Mouse (Mus musculus) heart, embryonic 10.5 days (tissue): ENCODE results near the gene Bpnt1. TPM values are rescaled to one million over a fixed set of nuclear protein-coding genes. Genes with fewer than 3 reads are reported as not detected.
"Not testable (repeated sequence)": the region's sequence is repeated elsewhere in the genome, so short reads cannot be mapped to it uniquely, and the experiment has no call there.

Source experiments
- DNase-seq: peaks from one replicate; pipeline ENCODE4 v3.0.0-alpha.2; 2017; ENCODE audit warnings: low spot score
- H3K27ac ChIP-seq: fragments of 300-500 bp; sonication (generic); 2 replicates; pipeline ENCODE4 v1.5.1; 2016; ENCODE audit warnings: mild to moderate bottlenecking
- H3K27me3 ChIP-seq: fragments of 300-500 bp; sonication (generic); 2 replicates; pipeline ENCODE4 v1.6.1; 2016; ENCODE audit warnings: mild to moderate bottlenecking; ENCODE audit not compliant: poor library complexity, insufficient read depth, severe bottlenecking
- H3K36me3 ChIP-seq: fragments of 300-500 bp; sonication (generic); 2 replicates; pipeline ENCODE4 v1.6.1; 2016; ENCODE audit warnings: mild to moderate bottlenecking, moderate library complexity
- H3K4me1 ChIP-seq: fragments of 300-500 bp; sonication (generic); 2 replicates; pipeline ENCODE4 v1.6.1; 2016; ENCODE audit warnings: mild to moderate bottlenecking
- H3K4me3 ChIP-seq: fragments of 300-500 bp; sonication (generic); 2 replicates; pipeline ENCODE4 v1.5.1; 2016; ENCODE audit warnings: mild to moderate bottlenecking, moderate library complexity
- H3K9me3 ChIP-seq: fragments of 300-500 bp; sonication (generic); 2 replicates; pipeline ENCODE4 v1.6.1; 2016; ENCODE audit warnings: mild to moderate bottlenecking, moderate library complexity
- WGBS: fragments of 180-500 bp; shearing (Covaris S2); methylation state at CpG from one replicate; pipeline ENCODE4 v1.1.7; 2016; 5-methylcytosine and 5-hydroxymethylcytosine counted together
- polyA plus RNA-seq: library from polyadenylated mRNA; unstranded; fragments of >200 nt; fragmentation: Nextera tagmentation; extraction: Ambion mirVana; gene quantifications from 2 replicates; pipeline ENCODE4 v1.2.1, GENCODE M21; 2016

Bpnt1 gene
- polyA plus RNA-seq, 1 experiment from 2014 or later, result 38.5 TPM

DNA sequence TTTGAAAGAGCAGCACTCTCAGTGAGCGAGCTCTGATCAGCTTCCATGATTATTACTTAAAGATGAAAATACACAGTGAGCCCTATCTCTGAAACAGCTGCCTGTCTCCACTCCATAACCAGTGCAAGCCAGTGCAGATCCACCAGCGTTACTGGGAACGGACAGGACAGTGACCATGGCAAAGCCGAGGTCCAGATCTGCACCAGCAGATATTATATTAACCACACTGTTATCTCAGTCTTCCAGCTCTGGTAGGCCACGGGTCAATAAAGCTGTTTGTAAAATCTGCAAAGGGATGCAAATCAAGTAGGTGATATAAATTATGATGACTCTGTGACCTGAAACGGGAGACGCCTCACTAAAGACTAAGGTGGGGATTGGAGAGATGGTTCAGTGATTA lies 24.3 kb upstream of the Bpnt1 start:
- Histone ChIP-seq H3K27me3 (no peaks in the 10 kb centered on the region), H3K4me3 (no peak overlapping the region), H3K27ac (no peak overlapping the region), H3K36me3 (peaks cover 42% of the 10 kb centered on the region), H3K4me1 (peaks cover 12% of the 10 kb centered on the region), H3K9me3 (no peaks in the 10 kb centered on the region)
- DNase-seq, result no peak
- 95% methylated on average over 7 of the region's 7 CpGs for WGBS

DNA sequence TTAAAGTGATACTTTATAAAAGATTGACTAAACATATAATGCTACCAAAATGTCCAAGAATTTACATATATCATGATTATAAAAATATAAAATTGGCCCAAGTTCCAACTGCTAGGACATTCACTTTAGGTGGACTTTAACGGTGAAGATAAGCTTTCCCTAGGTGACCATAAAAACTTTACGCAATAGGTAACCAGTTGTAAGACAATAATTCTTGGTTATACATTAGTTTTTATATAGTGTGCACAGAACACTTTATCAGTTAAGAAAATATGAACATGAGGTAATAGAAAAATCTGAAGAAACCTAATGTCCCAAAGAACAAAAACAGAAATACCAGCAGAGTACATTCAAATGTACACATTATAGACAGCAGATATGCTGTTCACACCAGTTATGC lies 23.6 kb upstream of the Bpnt1 start:
- Histone ChIP-seq H3K9me3 (no peaks in the 10 kb centered on the region), H3K4me1 (peaks cover 12% of the 10 kb centered on the region), H3K27ac (0 out of 2 replicates have a peak overlapping the region, but pooled peaks have one; percentile 29), H3K4me3 (no peak overlapping the region), H3K27me3 (no peaks in the 10 kb centered on the region), H3K36me3 (peaks cover 41% of the 10 kb centered on the region)
- no peak for DNase-seq
- 96% methylated on average over 2 of the region's 2 CpGs for WGBS

DNA sequence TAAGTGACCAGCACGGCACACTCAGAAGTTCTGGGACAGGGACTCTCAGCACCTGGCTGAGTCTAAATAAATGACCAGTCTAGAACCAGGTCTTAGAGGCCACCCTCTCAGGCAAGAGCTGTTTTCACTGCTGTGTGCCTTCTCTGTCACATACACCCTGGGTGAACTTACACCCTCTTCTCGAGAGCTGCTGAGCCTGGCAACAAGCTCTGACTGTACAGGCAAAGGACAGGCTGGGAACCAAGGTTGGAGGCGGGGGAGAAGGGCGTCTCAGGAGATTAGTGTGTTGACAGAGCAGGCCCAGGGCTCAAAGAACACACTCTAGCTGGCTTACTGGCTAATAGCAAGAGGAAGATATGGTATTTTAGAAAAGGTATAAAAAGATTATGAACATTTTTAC lies 23.0 kb upstream of the Bpnt1 start:
- no peaks in the 10 kb centered on the region for H3K27me3 ChIP-seq
- peaks cover 12% of the 10 kb centered on the region for H3K4me1 ChIP-seq
- no peak overlapping the region for H3K4me3 ChIP-seq
- no peaks in the 10 kb centered on the region for H3K9me3 ChIP-seq
- peak; percentile 82 for DNase-seq
- H3K36me3 ChIP-seq, result peaks cover 44% of the 10 kb centered on the region
- 39% methylated on average over 4 of the region's 4 CpGs for WGBS
- H3K27ac ChIP-seq, result peak overlapping the region; percentile 29; the same call in 1 of the 2 replicates

DNA sequence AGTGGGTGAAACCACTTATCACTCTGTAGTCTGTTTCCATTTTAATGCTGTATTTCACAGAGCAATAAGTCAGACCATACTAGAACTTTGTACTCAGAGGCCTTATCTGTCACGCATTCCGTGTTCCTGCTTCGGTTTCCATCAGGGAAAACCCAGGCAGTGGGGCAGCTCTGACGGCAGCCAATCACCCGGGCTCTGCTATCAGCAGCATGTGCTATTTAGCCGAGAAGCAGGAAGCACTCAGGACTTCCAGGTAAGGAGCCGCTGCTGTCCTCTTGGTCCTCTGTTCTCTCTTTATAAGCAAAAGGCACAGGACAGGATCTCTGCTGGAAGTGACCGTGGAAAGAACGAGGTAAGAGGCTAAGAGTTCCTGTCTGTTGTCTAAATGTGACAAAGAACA lies 20.0 kb upstream of the Bpnt1 start:
- Histone ChIP-seq H3K27ac (peak overlapping the region; percentile 42; the same call in 1 of the 2 replicates), H3K27me3 (no peaks in the 10 kb centered on the region), H3K4me3 (0 out of 2 replicates have a peak overlapping the region, but pooled peaks have one; percentile 2), H3K4me1 (peaks cover 12% of the 10 kb centered on the region), H3K9me3 (no peaks in the 10 kb centered on the region), H3K36me3 (peaks cover 52% of the 10 kb centered on the region)
- peak; percentile 83 for DNase-seq
- 34% methylated on average over 9 of the region's 9 CpGs for WGBS

DNA sequence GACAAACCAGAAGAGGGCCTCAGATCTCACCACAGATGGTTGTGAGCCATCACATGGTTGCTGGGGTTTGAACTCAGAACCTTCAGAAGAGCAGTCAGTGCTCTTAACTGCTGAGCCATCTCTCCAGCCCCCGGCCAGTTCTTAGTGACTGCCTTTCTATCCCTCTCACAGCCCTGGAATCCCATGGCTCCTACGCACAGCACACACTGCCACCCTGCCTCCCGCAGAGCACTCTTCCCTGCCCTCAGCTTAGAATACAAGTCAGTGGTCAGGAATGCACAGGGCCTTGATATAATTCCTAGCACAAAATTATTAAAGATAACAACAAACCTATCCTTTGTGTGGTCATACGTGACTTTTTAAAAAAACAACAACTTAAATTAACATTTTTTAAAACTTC lies 17.4 kb upstream of the Bpnt1 start:
- no peak overlapping the region for H3K4me3 ChIP-seq
- H3K36me3 ChIP-seq, result peaks cover 59% of the 10 kb centered on the region
- 94% methylated on average over 4 of the region's 4 CpGs for WGBS

DNA sequence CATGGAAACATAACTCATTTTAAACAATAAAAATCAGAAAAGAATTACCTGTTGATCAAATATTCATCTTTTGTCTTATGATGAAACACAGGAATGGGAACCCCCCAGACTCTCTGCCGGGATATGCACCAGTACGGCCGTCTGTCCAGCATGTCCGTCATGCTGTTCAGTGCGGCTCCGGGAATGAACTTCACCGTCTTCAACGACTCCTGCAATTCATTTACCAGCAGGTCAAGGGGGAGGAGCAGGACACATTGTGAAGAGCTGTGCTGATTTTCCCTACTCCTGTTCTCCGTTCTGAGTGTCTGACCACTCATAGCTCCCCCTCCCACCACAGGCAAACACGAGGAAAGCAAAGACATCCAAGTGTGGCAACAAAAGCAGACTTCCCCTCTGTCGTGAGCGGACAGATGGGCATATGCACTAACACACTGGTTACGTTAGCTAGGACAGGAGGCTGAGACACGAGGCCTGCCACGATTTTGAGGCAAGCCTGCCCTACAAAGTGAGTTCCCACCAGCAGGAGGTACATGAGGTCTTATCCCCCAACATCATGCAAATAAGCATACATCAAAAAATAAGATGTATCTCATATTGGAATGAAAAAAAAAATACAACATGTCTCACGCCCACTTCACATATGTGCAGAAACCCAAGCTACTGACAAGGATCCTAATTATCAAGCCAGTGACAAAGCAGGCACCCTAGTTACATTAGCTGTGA lies 15.9 kb upstream of the Bpnt1 start:
- Histone ChIP-seq H3K4me3 (no peak overlapping the region), H3K9me3 (no peaks in the 10 kb centered on the region)
- WGBS, result 92% methylated on average over 16 of the region's 16 CpGs

More for the DNA sequence above, 17.4 kb upstream of the Bpnt1 start:
- Histone ChIP-seq H3K27me3 (no peaks in the 10 kb centered on the region), H3K27ac (no peak overlapping the region), H3K4me1 (peaks cover 6% of the 10 kb centered on the region; the same call in 1 of the 2 replicates), H3K9me3 (no peaks in the 10 kb centered on the region)
- no peak for DNase-seq

DNA sequence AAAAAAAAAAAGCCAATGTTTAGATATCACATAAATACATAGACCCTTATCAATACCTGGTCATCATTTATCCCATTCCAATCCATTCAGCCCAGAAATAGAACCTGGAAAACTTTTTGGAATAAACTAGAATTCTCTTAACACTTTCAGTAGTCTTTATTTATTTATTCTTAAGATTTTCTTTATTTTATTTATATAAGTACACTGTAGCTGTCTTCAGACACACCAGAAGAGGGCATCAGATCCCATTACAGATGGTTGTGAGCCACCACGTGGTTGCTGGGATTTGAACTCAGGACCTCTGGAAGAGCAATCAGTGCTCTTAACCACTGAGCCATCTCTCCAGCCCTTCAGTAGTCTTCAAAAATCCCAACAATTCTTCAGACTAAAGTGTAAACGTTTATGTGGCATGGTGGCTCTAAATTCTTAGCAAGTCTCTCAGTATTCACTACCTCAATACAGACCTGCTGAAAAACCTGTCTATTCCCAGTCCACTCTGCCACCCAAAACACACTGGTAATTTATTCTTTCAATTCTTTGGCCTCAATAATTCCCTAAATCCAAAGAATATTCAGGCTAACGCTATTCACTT lies 4.1 kb upstream of the Bpnt1 start:
- 58% methylated on average over 3 of the region's 3 CpGs for WGBS
- H3K9me3 ChIP-seq, H3K27me3 ChIP-seq, DNase-seq: not testable (repeated sequence)
- Histone ChIP-seq H3K4me1 (peaks cover 15% of the 10 kb centered on the region), H3K4me3 (peak overlapping the region; percentile 86), H3K27ac (peak overlapping the region; percentile 96; the same call in 1 of the 2 replicates), H3K36me3 (peaks cover 43% of the 10 kb centered on the region)

More for the DNA sequence above, 15.9 kb upstream of the Bpnt1 start:
- Histone ChIP-seq H3K27ac (no peak overlapping the region), H3K4me1 (peaks cover 6% of the 10 kb centered on the region; the same call in 1 of the 2 replicates), H3K27me3 (no peaks in the 10 kb centered on the region), H3K36me3 (peaks cover 69% of the 10 kb centered on the region)
- DNase-seq, result no peak

DNA sequence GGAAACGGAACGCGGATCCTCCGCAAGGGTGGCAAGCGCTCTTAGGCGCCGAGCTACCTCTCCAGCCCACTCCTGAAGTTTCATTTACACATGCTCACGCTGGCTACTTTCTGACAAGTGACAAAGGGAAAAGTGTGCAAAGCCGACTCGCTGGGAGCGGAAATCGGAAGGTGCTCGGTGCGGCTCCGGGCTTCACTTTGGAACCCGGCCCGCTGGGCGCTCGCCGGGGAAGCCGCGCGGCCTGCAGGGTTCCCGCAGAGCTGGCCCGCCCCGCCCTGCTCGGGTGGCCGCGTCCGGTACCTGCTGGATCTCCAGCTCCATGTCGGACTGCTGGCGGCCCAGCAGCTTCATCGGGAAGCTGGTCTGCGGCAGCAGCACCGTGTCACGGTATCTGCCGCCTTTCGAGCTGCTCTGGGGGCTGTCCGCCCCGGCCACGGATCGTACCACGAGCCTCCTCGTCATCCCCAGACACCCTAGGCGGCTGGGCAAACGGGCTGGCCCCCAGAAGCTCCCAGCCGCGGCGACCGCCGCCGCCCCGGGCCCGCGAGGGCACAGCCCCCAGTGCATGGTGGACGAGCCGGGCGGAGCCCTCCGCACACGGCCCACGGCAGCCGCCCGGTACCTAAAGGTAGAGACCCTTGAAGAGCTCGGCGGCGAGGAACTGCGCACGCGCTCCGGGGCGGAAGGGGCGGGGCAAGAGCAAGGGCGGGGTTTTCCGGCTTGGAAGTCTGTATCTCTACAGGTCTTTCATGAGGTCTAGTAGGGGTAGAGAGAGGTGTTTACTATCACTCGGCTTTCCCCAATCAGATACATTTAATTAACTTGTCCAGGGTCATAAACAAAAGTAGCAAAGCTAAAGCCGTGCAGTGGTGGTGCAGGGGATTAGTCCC lies 3.0 kb upstream of the Bpnt1 start, which contains the start of gene Iars2:
Gene Iars2, minus strand, starts transcription at position 676 of the 890 bp plus-strand sequence.
- H3K27me3 ChIP-seq, result no peaks in the 10 kb centered on the region

DNA sequence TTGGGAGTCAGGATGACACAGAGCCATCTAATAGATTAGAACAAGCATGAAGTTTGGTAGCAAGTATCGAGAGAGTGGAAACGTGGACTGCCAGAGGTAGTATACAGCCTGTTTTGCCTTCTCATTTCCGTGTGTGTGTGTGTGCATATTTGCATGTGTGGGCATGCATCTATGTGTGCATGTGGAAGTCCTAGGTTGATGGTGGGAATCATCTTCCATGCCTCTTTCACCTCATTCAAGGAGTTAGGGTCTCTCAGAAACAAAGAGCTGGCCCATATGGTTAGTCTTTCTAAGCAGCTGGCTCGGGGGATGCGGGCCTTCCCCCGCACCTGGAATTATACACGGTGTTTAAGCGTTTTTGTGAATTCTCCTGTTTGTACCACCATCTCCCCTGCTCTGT lies 2.1 kb upstream of the Bpnt1 start:
- peaks cover 25% of the 10 kb centered on the region for H3K4me1 ChIP-seq
- H3K9me3 ChIP-seq, result no peaks in the 10 kb centered on the region
- H3K4me3 ChIP-seq, result peak overlapping the region; percentile 86
- no peaks in the 10 kb centered on the region for H3K27me3 ChIP-seq
- peak overlapping the region; percentile 96; the same call in 1 of the 2 replicates for H3K27ac ChIP-seq
- H3K36me3 ChIP-seq, result peaks cover 23% of the 10 kb centered on the region
- 89% methylated on average over 8 of the region's 8 CpGs for whole genome bisulfite sequencing
- no peak for DNase-seq

More for the DNA sequence above, 3.0 kb upstream of the Bpnt1 start, which contains the start of gene Iars2:
- WGBS, result under 1% methylated on average over 76 of the region's 76 CpGs
- DNase-seq, result peak; percentile 97
- Histone ChIP-seq H3K4me3 (peak within 1 kb of the TSS; percentile 86), H3K4me1 (peaks cover 20% of the 10 kb centered on the region), H3K27ac (peak within 1 kb of the TSS; percentile 96), H3K9me3 (no peaks in the 10 kb centered on the region), H3K36me3 (peaks cover 32% of the 10 kb centered on the region)

DNA sequence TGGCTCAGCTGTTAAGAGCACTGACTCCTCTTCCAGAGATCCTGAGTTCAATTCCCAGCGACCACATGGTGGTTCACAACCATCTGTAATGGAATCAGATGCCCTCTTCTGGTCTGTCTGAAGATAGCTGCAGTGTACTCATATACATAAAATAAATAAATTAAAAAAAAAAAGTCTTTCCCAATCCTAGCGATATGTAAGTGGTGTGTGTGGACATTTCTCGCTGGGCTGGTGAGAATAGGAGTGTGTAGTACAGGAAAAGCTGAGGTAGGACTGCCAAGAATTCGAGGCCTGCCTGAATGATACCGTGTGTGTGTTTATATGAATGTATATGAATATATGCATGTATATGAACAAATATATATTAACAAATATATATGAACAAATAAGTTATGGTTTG lies 585 bp upstream of the Bpnt1 start:
- peak overlapping the region; percentile 66; the same call in 1 of the 2 replicates for H3K4me3 ChIP-seq

DNA sequence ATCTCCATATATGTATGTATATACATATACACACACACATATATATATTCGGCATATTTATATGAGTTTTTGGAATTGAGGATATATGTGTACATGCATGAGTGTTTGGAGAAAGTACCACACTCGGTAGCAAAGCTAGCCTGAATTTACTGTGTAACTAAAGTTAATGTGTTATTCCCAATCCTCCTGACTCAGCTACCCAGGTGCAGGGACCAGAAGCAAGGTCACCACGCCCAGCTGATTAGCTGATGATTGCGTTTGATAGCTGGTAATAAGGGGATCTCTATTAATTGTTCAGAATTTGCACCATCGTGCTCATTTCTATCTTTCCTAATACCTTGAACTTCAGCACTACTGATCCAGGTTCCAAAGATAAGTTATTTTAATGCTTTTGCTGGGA lies 1.7 kb downstream of the Bpnt1 start:
- DNase-seq, result no peak
- WGBS, result 83% methylated on average over 5 of the region's 5 CpGs
- Histone ChIP-seq H3K4me3 (no peak overlapping the region), H3K9me3 (no peaks in the 10 kb centered on the region), H3K36me3 (peaks cover 12% of the 10 kb centered on the region), H3K4me1 (peaks cover 28% of the 10 kb centered on the region), H3K27ac (no peak overlapping the region), H3K27me3 (no peaks in the 10 kb centered on the region)

More for the DNA sequence above, 585 bp upstream of the Bpnt1 start:
- Histone ChIP-seq H3K27me3 (no peaks in the 10 kb centered on the region), H3K36me3 (peaks cover 10% of the 10 kb centered on the region; the same call in 1 of the 2 replicates), H3K4me1 (peaks cover 32% of the 10 kb centered on the region), H3K27ac (peak overlapping the region; percentile 94; the same call in 1 of the 2 replicates), H3K9me3 (no peaks in the 10 kb centered on the region)
- DNase-seq, result no peak
- WGBS, result 52% methylated on average over 5 of the region's 5 CpGs

DNA sequence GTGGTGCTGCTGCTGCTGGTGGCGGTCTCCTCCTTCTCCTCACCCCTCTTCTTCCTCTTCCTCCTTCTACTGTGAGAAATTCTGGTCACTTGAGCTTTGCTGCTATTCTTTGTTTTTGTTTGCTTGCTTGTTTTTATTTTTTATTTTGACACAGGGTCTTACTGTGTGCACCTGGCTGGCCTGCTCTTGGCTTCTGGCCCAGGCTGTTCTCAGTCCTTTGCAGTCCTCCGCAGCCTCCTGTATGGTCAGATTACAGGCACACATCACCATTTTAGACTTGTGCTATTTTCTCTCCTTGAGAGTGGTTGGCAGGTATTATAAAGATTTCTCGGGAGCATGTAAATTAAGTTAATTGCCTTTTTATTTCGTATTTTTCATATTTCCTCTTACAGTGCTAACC lies 2.2 kb downstream of the Bpnt1 start:
- WGBS, result 87% methylated on average over 4 of the region's 4 CpGs
- H3K4me3 ChIP-seq, result no peak overlapping the region
- peaks cover 28% of the 10 kb centered on the region for H3K4me1 ChIP-seq
- no peak overlapping the region for H3K27ac ChIP-seq
- H3K27me3 ChIP-seq, result no peaks in the 10 kb centered on the region
- no peaks in the 10 kb centered on the region for H3K9me3 ChIP-seq
- H3K36me3 ChIP-seq, result peaks cover 17% of the 10 kb centered on the region
- no peak for DNase-seq
